8 mouse cellular contexts compared by ENCODE assay signal in genomic region chr17:66448421-66449405, GRCm38 (mm10). TPM values are rescaled to one million over a fixed set of nuclear protein-coding genes. Genes with fewer than 3 reads are reported as not detected.
DNase-seq lines count a peak whose midpoint lies in the region; ATAC-seq and TF ChIP-seq lines count a peak whose summit lies in the region.

No protein-coding gene starts in this region.

- peak; percentile 58 for TF ChIP-seq CTCF in gastrocnemius, adult 2 months (IDR thresholded peaks at IDR 0.05)

- peak overlapping the region; percentile 78 for H3K4me2 ChIP-seq in hindbrain, embryonic 15.5 days
- H3K4me2 ChIP-seq in limb, embryonic 13.5 days (replicated peaks) = peak overlapping the region; percentile 93
- peak overlapping the region; percentile 94 for H3K4me2 ChIP-seq in midbrain, embryonic 16.5 days (ENCODE audit: low read length)

- no peaks in the 10 kb centered on the region; the same call in 1 of the 2 replicates for H3K9me3 ChIP-seq in erythroblast, embryonic 14.5 days (ENCODE audit: control insufficient read depth, low read length)
- no peaks in the 10 kb centered on the region for H3K9me3 ChIP-seq in hindbrain, embryonic 15.5 days
- no peaks in the 10 kb centered on the region for H3K9me3 ChIP-seq in limb, embryonic 13.5 days
- H3K9me3 ChIP-seq in midbrain, embryonic 16.5 days (replicated peaks; ENCODE audit: control insufficient read depth, low read length, poor library complexity, severe bottlenecking) = no peaks in the 10 kb centered on the region

- H3K4me1 ChIP-seq in erythroblast, embryonic 14.5 days (ENCODE audit: control insufficient read depth) = peaks cover 6% of the 10 kb centered on the region
- H3K4me1 ChIP-seq in brown adipose tissue, adult 24 weeks (ENCODE audit: control insufficient read depth, insufficient read depth, insufficient read length, low read length) = no peaks in the 10 kb centered on the region
- peaks cover 58% of the 10 kb centered on the region for H3K4me1 ChIP-seq in hindbrain, embryonic 15.5 days (replicated peaks)
- H3K4me1 ChIP-seq in limb, embryonic 13.5 days = peaks cover 36% of the 10 kb centered on the region
- peaks cover 47% of the 10 kb centered on the region for H3K4me1 ChIP-seq in midbrain, embryonic 16.5 days (ENCODE audit: control insufficient read depth, insufficient read depth, low read length)

- peak overlapping the region; percentile 16 for H3K4me3 ChIP-seq in erythroblast, embryonic 14.5 days (replicated peaks)
- H3K4me3 ChIP-seq in brown adipose tissue, adult 24 weeks (ENCODE audit: insufficient read depth, low read depth, low read length) = peak overlapping the region; percentile 65
- peak overlapping the region; percentile 95 for H3K4me3 ChIP-seq in gastrocnemius, adult 2 months
- peak overlapping the region; percentile 90 for H3K4me3 ChIP-seq in hindbrain, embryonic 15.5 days
- H3K4me3 ChIP-seq in limb, embryonic 13.5 days = peak overlapping the region; percentile 82
- H3K4me3 ChIP-seq in midbrain, embryonic 16.5 days (ENCODE audit: low read depth, low read length) = peak overlapping the region; percentile 83

- WGBS in hindbrain, embryonic 15.5 days = under 1% methylated on average over 97 of the region's 136 CpGs
- whole genome bisulfite sequencing in limb, embryonic 13.5 days = under 1% methylated on average over 115 of the region's 136 CpGs
- WGBS in midbrain, embryonic 16.5 days = under 1% methylated on average over 112 of the region's 136 CpGs

- intact Hi-C loops in gastrocnemius, adult 2 months (cut with DNase I) = loop anchor here (5.0 kb wide), 1 partner anchor 96 kb away; no protein-coding TSS in a partner anchor

- peaks cover 70% of the 10 kb centered on the region for H3K27me3 ChIP-seq in erythroblast, embryonic 14.5 days (ENCODE audit: control insufficient read depth)
- no peaks in the 10 kb centered on the region for H3K27me3 ChIP-seq in hindbrain, embryonic 15.5 days
- peaks cover 44% of the 10 kb centered on the region for H3K27me3 ChIP-seq in limb, embryonic 13.5 days
- no peaks in the 10 kb centered on the region for H3K27me3 ChIP-seq in midbrain, embryonic 16.5 days (ENCODE audit: control insufficient read depth, insufficient read depth, low read depth, low read length)

- no peak overlapping the region for H3K27ac ChIP-seq in brown adipose tissue, adult 24 weeks (replicated peaks; ENCODE audit: low read depth, low read length)
- peak overlapping the region; percentile 91 for H3K27ac ChIP-seq in gastrocnemius, adult 2 months
- peak overlapping the region; percentile 94 for H3K27ac ChIP-seq in hindbrain, embryonic 15.5 days (replicated peaks)
- 0 out of 2 replicates have a peak overlapping the region, but pooled peaks have one; percentile 33 for H3K27ac ChIP-seq in limb, embryonic 13.5 days
- peak overlapping the region; percentile 87 for H3K27ac ChIP-seq in midbrain, embryonic 16.5 days (ENCODE audit: low read length)

- peak overlapping the region; percentile 95 for H3K9ac ChIP-seq in hindbrain, embryonic 15.5 days
- peak overlapping the region; percentile 84 for H3K9ac ChIP-seq in limb, embryonic 13.5 days
- peak overlapping the region; percentile 89 for H3K9ac ChIP-seq in midbrain, embryonic 16.5 days (ENCODE audit: low read depth, low read length)

- ATAC-seq in erythroblast, adult 5-6 weeks (replicated peaks; ENCODE audit: low FRiP score, poor library complexity, severe bottlenecking) = no peak
- peak; percentile 1 for ATAC-seq in hindbrain, embryonic 15.5 days (ENCODE audit: low FRiP score, low read depth)
- peak; percentile 17 for ATAC-seq in limb, embryonic 13.5 days (ENCODE audit: low FRiP score, low read depth)
- ATAC-seq in midbrain, embryonic 16.5 days = peak; percentile 26

- peak; percentile 72 for DNase-seq in gastrocnemius, adult 2 months
- peak; percentile 45 for DNase-seq in thymus, postnatal 25 days

- no peaks in the 10 kb centered on the region for H3K36me3 ChIP-seq in erythroblast, embryonic 14.5 days (ENCODE audit: control insufficient read depth)
- no peaks in the 10 kb centered on the region for H3K36me3 ChIP-seq in hindbrain, embryonic 15.5 days
- no peaks in the 10 kb centered on the region for H3K36me3 ChIP-seq in limb, embryonic 13.5 days
- no peaks in the 10 kb centered on the region for H3K36me3 ChIP-seq in midbrain, embryonic 16.5 days (ENCODE audit: control insufficient read depth, insufficient read depth, low read length)

RNA-seq across cellular contexts. Expression of gene Mtcl1, which starts 0.8 kb away (rescaled TPM):
- polyA plus RNA-seq in erythroblast, embryonic 14.5 days (2012) = not detected in 2 replicates
- total RNA-seq in erythroblast, adult 5-6 weeks (2015; ENCODE audit: low replicate concordance) = not detected in 2 replicates
- not detected in 2 replicates for total RNA-seq in erythroblast, adult 5-6 weeks (2017; ENCODE audit: low replicate concordance)
- 0.24 and 0.25 TPM in 2 replicates for polyA plus RNA-seq in brown adipose tissue, adult 24 weeks (2012; ENCODE audit: insufficient read depth, insufficient read length, missing spikeins)
- total RNA-seq in gastrocnemius, adult 2 months (2021) = 1 to 10 TPM; 5.5 to 8.4 TPM
- polyA plus RNA-seq in hindbrain, embryonic 15.5 days (2015; fragmentation: Nextera tagmentation; extraction: Ambion mirVana) = 38.8 and 40.0 TPM in 2 replicates
- polyA plus RNA-seq in limb, embryonic 13.5 days (2015; fragmentation: Nextera tagmentation; extraction: Ambion mirVana) = 4.5 and 5.6 TPM in 2 replicates
- 29.4 and 34.7 TPM in 2 replicates for polyA plus RNA-seq in midbrain, embryonic 16.5 days (2015; fragmentation: Nextera tagmentation; extraction: Ambion mirVana)

Comparison
In these comparisons a context has a peak if more than half of its experiments do, and no peak if none do; other contexts are left out.
1. H3K4me3 ChIP-seq: peak in every context shown above with its lines; median percentile 95 in gastrocnemius, adult 2 months; 90 in hindbrain, embryonic 15.5 days; 83 in midbrain, embryonic 16.5 days; 82 in limb, embryonic 13.5 days; 65 in brown adipose tissue, adult 24 weeks; 16 in erythroblast, embryonic 14.5 days.